Mouse (Mus musculus) A20 (cell line): ENCODE measurements around the gene Mypn.

ENCODE experiments used
- DNase-seq: peaks from one replicate; pipeline ENCODE4 v3.0.0-alpha.2; 2011; ENCODE audit warnings: low read depth, low spot score

Mypn gene

GRCm38 (mm10) chr10:63154726-63155125 lies 49.0 kb downstream of the Mypn start:
- no peak for DNase-seq

GRCm38 (mm10) chr10:63154226-63154625 lies 49.5 kb downstream of the Mypn start:
- no peak for DNase-seq

- DNase-seq = peak; percentile 69
Measured at GRCm38 (mm10) chr10:63153563-63153962, 50.2 kb downstream of the Mypn start.

- no peak for DNase-seq
Measured at GRCm38 (mm10) chr10:63152358-63152757, 51.4 kb downstream of the Mypn start.

- no peak for DNase-seq
Measured at GRCm38 (mm10) chr10:63142660-63143059, 61.1 kb downstream of the Mypn start.

- no peak for DNase-seq
Measured at GRCm38 (mm10) chr10:63136436-63136835, 67.3 kb downstream of the Mypn start.

- DNase-seq = no peak
Measured at GRCm38 (mm10) chr10:63135680-63136079, 68.1 kb downstream of the Mypn start.

GRCm38 (mm10) chr10:63133326-63133725 lies 70.4 kb downstream of the Mypn start:
- no peak for DNase-seq

- DNase-seq = no peak
Measured at GRCm38 (mm10) chr10:63132356-63132755, 71.4 kb downstream of the Mypn start.

GRCm38 (mm10) chr10:63130500-63130899 lies 73.3 kb downstream of the Mypn start:
- DNase-seq = peak; percentile 24

- DNase-seq = no peak
Measured at GRCm38 (mm10) chr10:63128256-63128655, 75.5 kb downstream of the Mypn start.

GRCm38 (mm10) chr10:63127156-63127555 lies 76.6 kb downstream of the Mypn start:
- no peak for DNase-seq

GRCm38 (mm10) chr10:63126116-63126515 lies 77.6 kb downstream of the Mypn start:
- no peak for DNase-seq

GRCm38 (mm10) chr10:63125343-63125742 lies 78.4 kb downstream of the Mypn start:
- no peak for DNase-seq

- DNase-seq = no peak
Measured at GRCm38 (mm10) chr10:63124016-63124415, 79.7 kb downstream of the Mypn start.

GRCm38 (mm10) chr10:63123141-63123540 lies 80.6 kb downstream of the Mypn start:
- DNase-seq = no peak

GRCm38 (mm10) chr10:63122516-63122915 lies 81.2 kb downstream of the Mypn start:
- peak; percentile 50 for DNase-seq

GRCm38 (mm10) chr10:63121961-63122360 lies 81.8 kb downstream of the Mypn start:
- no peak for DNase-seq

- no peak for DNase-seq
Measured at GRCm38 (mm10) chr10:63119916-63120315, 83.8 kb downstream of the Mypn start.

GRCm38 (mm10) chr10:63117583-63117982 lies 86.2 kb downstream of the Mypn start:
- DNase-seq = peak; percentile 27

GRCm38 (mm10) chr10:63116376-63116775 lies 87.4 kb downstream of the Mypn start:
- no peak for DNase-seq

- DNase-seq = no peak
Measured at GRCm38 (mm10) chr10:63115881-63116280, 87.9 kb downstream of the Mypn start.

GRCm38 (mm10) chr10:63113716-63114360 lies 89.9 kb downstream of the Mypn start:
- DNase-seq = no peak

- peak; percentile 70 for DNase-seq
Measured at GRCm38 (mm10) chr10:63113027-63113604, 90.6 kb downstream of the Mypn start.
